Mouse (Mus musculus): ENCODE data around the gene Gpn3.

Gpn3 gene

GRCm38 (mm10) chr5:122371591-122372191, at the start of gene Gpn3:
TSS of gene Gpn3 (plus strand) at chr5:122371876.
- peak in 1 of 2 experiments; percentile 30 for DNase-seq (ENCODE audit: low spot score in 2 of 2)

- no peak for DNase-seq (ENCODE audit: low spot score in 2 of 2)
Measured at GRCm38 (mm10) chr5:122323523-122323922, 48.2 kb upstream of the Gpn3 start.

DNA sequence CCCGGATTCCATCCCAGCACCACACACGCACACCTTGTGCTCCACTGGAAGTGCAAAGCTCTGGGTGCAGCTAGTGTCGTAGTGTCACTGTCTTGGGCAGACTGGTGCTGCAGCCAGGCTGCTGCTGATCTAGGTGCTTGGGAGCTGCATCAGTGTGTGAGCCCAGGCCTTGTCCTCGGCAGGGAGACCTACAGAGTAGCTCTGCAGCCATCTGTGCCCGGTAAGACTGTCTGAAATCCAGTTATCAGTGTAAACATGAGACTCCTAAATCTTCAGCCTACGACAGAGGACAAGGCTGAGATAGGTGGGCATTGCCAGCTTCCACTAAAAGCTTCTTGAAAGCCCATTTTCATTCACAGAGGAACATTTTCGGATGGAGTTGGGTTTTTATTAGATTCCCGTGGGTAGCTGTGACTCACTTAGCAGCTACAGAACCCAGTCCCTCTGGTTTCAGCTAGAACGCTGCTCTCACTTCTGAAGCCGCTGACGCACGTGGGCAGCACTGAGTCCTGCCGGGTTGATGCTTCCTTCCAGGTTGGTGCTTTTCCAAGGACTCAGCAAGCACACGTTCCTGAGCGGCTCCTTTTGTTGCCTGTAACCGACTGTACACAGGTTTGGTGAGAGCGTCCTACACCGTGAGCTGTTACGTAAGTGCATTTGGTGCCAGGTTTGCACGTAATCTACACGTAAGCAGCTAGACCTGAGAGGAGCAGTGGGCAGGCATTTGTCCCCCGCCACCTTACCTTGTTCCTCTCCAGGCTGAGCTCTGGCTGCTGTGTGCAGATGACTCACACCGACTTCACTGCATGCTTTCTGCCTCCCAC, 46.9 kb upstream of the Gpn3 start:
- no peak for DNase-seq (ENCODE audit: low spot score in 2 of 2)

- DNase-seq (ENCODE audit: low spot score in 2 of 2): no peak
Measured at GRCm38 (mm10) chr5:122325477-122325876, 46.2 kb upstream of the Gpn3 start.

GRCm38 (mm10) chr5:122327283-122327682, 44.4 kb upstream of the Gpn3 start:
- DNase-seq (ENCODE audit: low spot score in 2 of 2): no peak

GRCm38 (mm10) chr5:122330269-122330668, 41.4 kb upstream of the Gpn3 start:
- no peak for DNase-seq (ENCODE audit: low spot score in 2 of 2)

DNA sequence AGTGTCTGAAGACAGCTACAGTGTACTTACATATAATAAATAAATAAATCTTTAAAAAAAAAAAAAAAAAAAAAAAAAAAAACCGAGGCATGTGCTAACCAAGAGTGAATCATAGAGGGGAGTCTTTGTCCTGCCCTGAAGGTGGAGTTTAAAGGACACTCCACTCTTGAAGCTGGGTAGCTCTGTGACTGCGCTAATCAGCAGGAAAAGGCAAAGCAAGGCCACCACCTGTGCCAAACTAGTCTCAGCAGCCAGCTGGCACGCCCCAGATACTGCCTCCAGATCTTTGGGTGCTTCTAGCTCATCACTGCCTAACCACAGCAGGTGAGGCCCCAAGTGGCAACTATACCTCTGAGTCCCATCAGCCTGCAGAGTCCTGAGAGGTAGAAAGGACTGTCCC, 37.0 kb upstream of the Gpn3 start:
- DNase-seq (ENCODE audit: low spot score in 2 of 2): no peak

GRCm38 (mm10) chr5:122336554-122337294, 35.0 kb upstream of the Gpn3 start:
- no peak for DNase-seq (ENCODE audit: low spot score in 2 of 2)

GRCm38 (mm10) chr5:122342874-122343273, 28.8 kb upstream of the Gpn3 start:
- DNase-seq (ENCODE audit: low spot score in 2 of 2): no peak

GRCm38 (mm10) chr5:122343768-122344167, 27.9 kb upstream of the Gpn3 start:
- no peak for DNase-seq (ENCODE audit: low spot score in 2 of 2)

DNA sequence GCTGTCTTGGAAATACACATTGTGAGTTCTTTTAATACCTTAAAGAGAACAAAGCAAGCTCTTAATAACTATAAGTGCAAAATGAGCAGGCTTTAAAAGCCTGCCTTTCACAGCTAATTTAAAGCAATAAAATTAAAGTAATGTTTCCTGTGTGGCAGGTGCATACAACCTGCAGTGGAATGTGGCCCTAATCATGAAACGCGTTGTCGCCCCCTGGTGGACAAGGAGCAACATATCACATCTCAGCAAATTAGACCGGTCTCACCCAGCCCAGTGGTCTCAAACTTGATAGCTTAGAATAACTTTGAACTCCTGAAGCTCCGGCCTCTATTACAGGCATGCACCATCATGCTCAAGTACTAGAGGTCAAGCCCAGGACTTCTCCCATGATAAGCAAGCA, 27.4 kb upstream of the Gpn3 start:
- peak; percentile 55 to 71 for DNase-seq (ENCODE audit: low spot score in 2 of 2)

- DNase-seq (ENCODE audit: low spot score in 2 of 2): no peak
Measured at GRCm38 (mm10) chr5:122345777-122346176, 25.9 kb upstream of the Gpn3 start.

- peak; percentile 97 to 99 for DNase-seq (ENCODE audit: low spot score in 2 of 2)
Measured at GRCm38 (mm10) chr5:122353807-122354491, 17.7 kb upstream of the Gpn3 start, which contains the start of the genes Rad9b and Vps29. TSS of gene Rad9b (minus strand) at chr5:122354233. TSS of gene Vps29 (plus strand) at chr5:122354369.

DNA sequence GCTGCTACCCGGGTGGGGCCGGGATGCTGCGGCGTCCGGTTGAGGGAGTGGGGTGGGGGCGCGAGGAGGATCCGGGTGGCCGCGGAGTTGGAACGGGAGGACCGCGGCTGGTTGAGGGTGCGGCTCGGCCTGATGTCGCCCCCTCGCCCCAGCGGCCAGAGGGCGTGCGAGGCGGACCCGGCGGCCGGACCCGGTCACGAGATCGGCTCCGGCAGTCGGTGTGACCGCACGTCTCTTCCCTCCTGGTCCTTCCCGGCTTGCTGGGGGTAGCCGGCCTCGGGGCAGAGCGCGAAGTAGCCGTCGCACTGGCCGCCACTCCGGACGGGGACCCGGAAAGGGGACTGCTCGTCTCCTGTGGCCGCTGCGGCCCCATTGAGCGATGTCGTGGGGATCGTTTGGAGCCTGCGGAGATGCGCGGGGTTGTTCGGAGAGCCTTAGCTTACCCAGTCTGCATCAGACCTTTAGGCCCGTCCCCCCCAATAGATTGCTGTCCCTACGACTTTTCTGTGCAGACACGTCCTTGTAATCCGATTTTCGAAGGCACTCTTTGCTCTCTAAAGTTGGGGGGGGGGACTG, 17.1 kb upstream of the Gpn3 start:
- DNase-seq (ENCODE audit: low spot score in 2 of 2): peak in 1 of 2 experiments; percentile 60

DNA sequence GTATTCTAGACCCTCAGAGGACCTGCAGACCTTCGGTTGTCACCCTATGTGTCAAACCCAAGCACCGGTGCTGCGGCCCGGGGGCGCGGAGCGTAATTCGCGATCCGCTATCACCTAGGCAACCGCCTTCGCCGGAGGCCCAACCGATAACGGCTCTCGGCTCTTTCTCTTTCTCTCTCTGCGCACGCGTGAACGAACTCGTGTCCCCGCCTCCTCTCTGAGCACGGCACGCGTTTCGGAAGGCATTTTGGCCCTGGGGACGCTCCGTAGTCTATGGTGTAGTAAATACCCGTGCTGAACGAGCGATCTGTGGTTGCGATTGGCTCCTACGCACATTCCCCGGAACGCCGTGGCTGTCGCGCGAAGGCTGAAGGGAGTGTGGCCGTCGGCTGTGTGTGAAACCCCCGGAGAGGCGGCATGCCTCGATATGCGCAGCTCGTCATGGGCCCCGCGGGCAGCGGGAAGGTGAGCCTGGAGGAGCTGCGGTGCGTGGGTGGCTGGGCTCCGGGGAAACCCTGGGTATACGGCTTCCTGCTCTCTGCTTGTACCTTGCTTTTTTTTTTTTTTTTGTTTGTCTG, 605 bp downstream of the Gpn3 start, which contains the start of gene Fam216a:
Gene Fam216a, minus strand, starts transcription at position 173 of the 578 bp plus-strand sequence.
- DNase-seq (ENCODE audit: low spot score in 2 of 2): peak; percentile 97 to 99

- no peak for DNase-seq (ENCODE audit: low spot score in 2 of 2)
Measured at GRCm38 (mm10) chr5:122372878-122373277, 1.2 kb downstream of the Gpn3 start.

DNA sequence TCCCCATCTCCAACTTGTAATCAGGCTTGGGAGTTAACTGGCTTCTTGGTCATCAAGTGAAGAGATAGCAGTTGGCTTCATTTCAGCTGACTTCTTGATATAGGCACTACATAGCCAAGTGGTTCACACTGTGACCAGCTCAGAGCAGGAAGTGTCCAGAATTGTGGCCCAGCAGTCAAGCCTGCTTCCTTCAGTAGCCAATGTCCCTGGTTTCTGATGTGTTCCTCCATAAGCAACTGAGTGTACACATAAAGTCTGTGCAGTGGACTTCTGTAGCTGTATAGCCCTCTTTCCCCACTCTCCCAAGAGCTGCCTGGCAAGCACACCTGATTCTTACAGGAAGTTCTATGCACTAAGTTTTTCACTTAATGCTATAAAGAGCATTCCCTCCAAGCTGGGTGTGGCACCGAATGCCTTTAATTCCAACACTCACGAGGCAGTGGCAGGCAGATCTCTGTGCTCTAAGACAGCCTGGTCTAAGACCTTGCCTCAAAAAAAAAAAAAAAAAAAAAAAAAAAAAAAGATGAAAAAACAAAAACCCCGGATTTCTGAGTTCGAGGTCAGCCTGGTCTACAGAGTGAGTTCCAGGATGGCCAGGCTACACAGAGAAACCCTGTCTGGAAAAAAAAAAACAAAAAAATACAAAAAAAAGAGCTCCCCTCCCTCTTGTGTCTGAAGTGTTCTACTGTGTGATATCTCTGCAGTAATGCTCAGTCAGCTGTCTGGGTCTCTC, 5.6 kb downstream of the Gpn3 start:
- no peak for DNase-seq (ENCODE audit: low spot score in 2 of 2)

DNA sequence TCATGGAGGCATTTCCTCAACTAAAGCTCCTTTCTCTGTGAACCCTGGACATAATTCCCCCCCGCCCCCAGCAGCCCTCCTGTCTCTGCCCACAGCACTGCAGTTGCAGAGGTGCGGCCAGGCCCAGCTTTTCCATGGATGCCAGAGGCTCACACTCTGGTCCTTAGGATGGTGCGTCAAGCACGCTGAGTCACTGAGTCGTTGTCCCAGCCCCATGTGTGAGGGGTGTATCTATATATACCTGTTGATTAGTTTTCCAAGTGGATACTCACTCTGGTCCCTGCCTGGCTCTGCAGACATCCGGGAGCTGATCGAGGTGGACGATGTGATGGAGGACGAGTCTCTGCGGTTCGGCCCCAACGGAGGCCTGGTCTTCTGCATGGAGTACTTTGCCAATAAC, 6.5 kb downstream of the Gpn3 start:
- no peak for DNase-seq (ENCODE audit: low spot score in 2 of 2)

DNA sequence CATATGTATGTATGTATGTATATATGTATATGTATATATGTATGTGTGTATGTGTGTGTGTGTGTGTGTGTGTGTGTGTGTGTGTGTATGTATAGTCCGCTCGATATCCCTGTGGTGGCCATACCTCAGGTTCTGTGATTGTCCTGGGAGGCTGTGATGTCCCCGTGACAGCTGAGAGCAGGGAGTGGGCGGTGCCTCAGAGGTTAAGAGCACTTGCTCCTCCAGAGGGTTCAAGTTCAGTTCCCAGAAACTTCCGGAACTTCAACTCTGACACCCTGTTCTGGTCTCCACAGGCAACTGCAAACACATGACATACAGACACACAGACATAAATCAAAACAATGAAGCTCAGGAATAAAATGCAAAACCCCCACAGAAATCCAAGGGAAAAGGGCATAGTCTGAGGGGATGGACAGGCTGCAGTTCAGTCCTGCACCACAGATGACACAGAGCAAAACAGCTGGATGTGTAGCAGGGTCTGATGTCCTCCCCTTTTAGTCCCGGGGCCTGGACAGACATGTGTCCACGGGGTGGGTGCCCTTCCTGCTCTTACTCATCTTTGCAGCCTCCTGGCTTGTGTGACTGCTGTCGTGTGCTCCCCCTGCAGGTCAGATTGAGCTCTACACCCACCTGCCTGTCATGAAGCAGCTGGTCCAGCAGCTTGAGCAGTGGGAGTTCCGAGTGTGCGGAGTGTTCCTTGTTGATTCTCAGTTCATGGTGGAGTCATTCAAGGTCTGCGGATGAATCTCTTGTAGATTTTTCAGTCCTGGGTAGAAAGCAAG, 7.9 kb downstream of the Gpn3 start:
- peak in 1 of 2 experiments; percentile 76 for DNase-seq (ENCODE audit: low spot score in 2 of 2)

Data from urinary bladder, postnatal 4 days (tissue).